In genomic region chr6:88044234-88044576, GRCm38 (mm10) we compare ENCODE assay signal across 8 mouse cellular contexts. TPM values are rescaled to one million over a fixed set of nuclear protein-coding genes. Genes with fewer than 3 reads are reported as not detected.
DNase-seq lines count a peak whose midpoint lies in the region; ATAC-seq and TF ChIP-seq lines count a peak whose summit lies in the region.

No protein-coding gene starts in this region.

- H3K4me2 ChIP-seq in neural tube, embryonic 11.5 days (ENCODE audit: low read depth) = peak overlapping the region; percentile 78
- peak overlapping the region; percentile 56 for H3K4me2 ChIP-seq in intestine, embryonic 16.5 days (ENCODE audit: low read depth, low read length)
- peak overlapping the region; percentile 61 for H3K4me2 ChIP-seq in neural tube, embryonic 14.5 days (ENCODE audit: low read depth, low read length)

- no peak overlapping the region; the same call in 1 of the 2 replicates for H3K27ac ChIP-seq in cerebellum, adult 2 months (ENCODE audit: insufficient read depth, low read length)
- no peak overlapping the region for H3K27ac ChIP-seq in neural tube, embryonic 11.5 days (ENCODE audit: low read depth, low read length)
- peak overlapping the region; percentile 87 for H3K27ac ChIP-seq in intestine, embryonic 16.5 days (ENCODE audit: low read length)
- no peak overlapping the region; the same call in 1 of the 2 replicates for H3K27ac ChIP-seq in neural tube, embryonic 14.5 days (ENCODE audit: low read depth, low read length)

- H3K36me3 ChIP-seq in neural tube, embryonic 11.5 days (ENCODE audit: control insufficient read depth, insufficient read depth, low read length) = no peaks in the 10 kb centered on the region
- H3K36me3 ChIP-seq in intestine, embryonic 16.5 days (ENCODE audit: control insufficient read depth, insufficient read depth, low read length) = no peaks in the 10 kb centered on the region
- H3K36me3 ChIP-seq in neural tube, embryonic 14.5 days (ENCODE audit: control insufficient read depth, insufficient read depth, low read length) = no peaks in the 10 kb centered on the region

- TF ChIP-seq CTCF in cerebellum, adult 2 months (IDR thresholded peaks at IDR 0.05; ENCODE audit: borderline replicate concordance, insufficient read depth, low read depth, low read length) = no peak

- H3K9me3 ChIP-seq in neural tube, embryonic 11.5 days (ENCODE audit: control insufficient read depth, low read length) = no peaks in the 10 kb centered on the region
- H3K9me3 ChIP-seq in intestine, embryonic 16.5 days (ENCODE audit: control insufficient read depth, low read length) = no peaks in the 10 kb centered on the region
- no peaks in the 10 kb centered on the region for H3K9me3 ChIP-seq in neural tube, embryonic 14.5 days (ENCODE audit: control insufficient read depth, low read length)

- 0 out of 2 replicates have a peak, but pooled peaks have one; percentile 10 for ATAC-seq in neural tube, embryonic 11.5 days (ENCODE audit: insufficient read depth, low FRiP score, low TSS enrichment)
- no peak for ATAC-seq in intestine, embryonic 16.5 days
- ATAC-seq in neural tube, embryonic 14.5 days (ENCODE audit: low read depth) = no peak
- no peak for ATAC-seq in activated CD4-positive, CD25-positive, alpha-beta regulatory T cell, adult 4 months

- TF ChIP-seq POLR2A in cerebellum, adult 2 months (IDR thresholded peaks at IDR 0.05; ENCODE audit: borderline replicate concordance, insufficient read depth, low read length) = no peak

- DNase-seq in cerebellum, adult 2 months = no peak
- DNase-seq in cerebellum, postnatal 36 days = no peak
- DNase-seq in neural tube, embryonic 11.5 days (ENCODE audit: low spot score) = no peak
- DNase-seq in neural tube, embryonic 10.5 days (ENCODE audit: extremely low spot score, low spot score) = no peak
- DNase-seq in cerebellum, postnatal 25 days = no peak

- peak overlapping the region; percentile 92 for H3K4me3 ChIP-seq in cerebellum, adult 2 months (replicated peaks; ENCODE audit: insufficient read depth, low read depth, low read length)
- peak overlapping the region; percentile 96 for H3K4me3 ChIP-seq in neural tube, embryonic 11.5 days (ENCODE audit: low read depth, low read length)
- H3K4me3 ChIP-seq in intestine, embryonic 16.5 days (ENCODE audit: low read length) = peak overlapping the region; percentile 93
- H3K4me3 ChIP-seq in neural tube, embryonic 14.5 days (ENCODE audit: low read depth, low read length) = peak overlapping the region; percentile 89

- peaks cover 12% of the 10 kb centered on the region; the same call in 1 of the 2 replicates for H3K4me1 ChIP-seq in cerebellum, adult 2 months (ENCODE audit: control insufficient read depth, insufficient read depth, low read length)
- H3K4me1 ChIP-seq in neural tube, embryonic 11.5 days (ENCODE audit: control insufficient read depth, insufficient read depth, low read length) = peaks cover 4% of the 10 kb centered on the region; the same call in 1 of the 2 replicates
- peaks cover 18% of the 10 kb centered on the region for H3K4me1 ChIP-seq in intestine, embryonic 16.5 days (ENCODE audit: control insufficient read depth, insufficient read depth, low read length)
- H3K4me1 ChIP-seq in neural tube, embryonic 14.5 days (ENCODE audit: control insufficient read depth, insufficient read depth, low read length) = peaks cover 18% of the 10 kb centered on the region

- WGBS in cerebellum, adult 2 months = 5% methylated on average over 3 of the region's 3 CpGs
- 6% methylated on average over 3 of the region's 3 CpGs for WGBS in neural tube, embryonic 11.5 days
- WGBS in intestine, embryonic 16.5 days = 1% methylated on average over 3 of the region's 3 CpGs
- WGBS in neural tube, embryonic 14.5 days = 2% methylated on average over 3 of the region's 3 CpGs

- no peaks in the 10 kb centered on the region for H3K27me3 ChIP-seq in cerebellum, adult 2 months (ENCODE audit: control insufficient read depth, insufficient read depth, low read length)
- H3K27me3 ChIP-seq in neural tube, embryonic 11.5 days (ENCODE audit: control insufficient read depth, insufficient read depth, low read length) = no peaks in the 10 kb centered on the region
- H3K27me3 ChIP-seq in intestine, embryonic 16.5 days (replicated peaks; ENCODE audit: control insufficient read depth, insufficient read depth, low read length) = no peaks in the 10 kb centered on the region; the same call in 1 of the 2 replicates
- H3K27me3 ChIP-seq in neural tube, embryonic 14.5 days (ENCODE audit: control insufficient read depth, insufficient read depth, low read length) = no peaks in the 10 kb centered on the region

- H3K9ac ChIP-seq in neural tube, embryonic 11.5 days (ENCODE audit: low read length) = peak overlapping the region; percentile 93
- H3K9ac ChIP-seq in intestine, embryonic 16.5 days (ENCODE audit: low read depth, low read length) = peak overlapping the region; percentile 98
- H3K9ac ChIP-seq in neural tube, embryonic 14.5 days (replicated peaks; ENCODE audit: low read depth, low read length) = peak overlapping the region; percentile 97

RNA-seq across cellular contexts. Expression of gene Rab7, which starts 0.9 kb away (rescaled TPM):
- polyA plus RNA-seq in cerebellum, adult 2 months (2012; rRNA removed) = 408 and 418 TPM in 2 replicates
- 275 and 276 TPM in 2 replicates for polyA plus RNA-seq in neural tube, embryonic 11.5 days (2014; fragmentation: Nextera tagmentation; extraction: Ambion mirVana)
- 286 and 289 TPM in 2 replicates for polyA plus RNA-seq in intestine, embryonic 16.5 days (2015; fragmentation: Nextera tagmentation; extraction: Ambion mirVana)
- 388 and 401 TPM in 2 replicates for polyA plus RNA-seq in neural tube, embryonic 14.5 days (2014; fragmentation: Nextera tagmentation; extraction: Ambion mirVana)
- polyA plus RNA-seq in activated CD4-positive, CD25-positive, alpha-beta regulatory T cell, adult 4 months (2017; shearing (Covaris generic)) = 100 to 1,000 TPM; 294 to 336 TPM

RNA-seq across cellular contexts. Expression of gene Rpn1, which starts 40.1 kb away (rescaled TPM):
- polyA plus RNA-seq in cerebellum, adult 2 months (2012; rRNA removed) = 151 and 167 TPM in 2 replicates
- 301 and 345 TPM in 2 replicates for polyA plus RNA-seq in neural tube, embryonic 11.5 days (2014; fragmentation: Nextera tagmentation; extraction: Ambion mirVana)
- 453 and 462 TPM in 2 replicates for polyA plus RNA-seq in intestine, embryonic 16.5 days (2015; fragmentation: Nextera tagmentation; extraction: Ambion mirVana)
- polyA plus RNA-seq in neural tube, embryonic 14.5 days (2014; fragmentation: Nextera tagmentation; extraction: Ambion mirVana) = 288 and 309 TPM in 2 replicates
- 100 to 1,000 TPM; 100 to 113 TPM for polyA plus RNA-seq in activated CD4-positive, CD25-positive, alpha-beta regulatory T cell, adult 4 months (2017; shearing (Covaris generic))
